Mouse (Mus musculus) stomach, postnatal 0 days (tissue): ENCODE measurements around the gene Vdac1. TPM values are rescaled to one million over a fixed set of nuclear protein-coding genes. Genes with fewer than 3 reads are reported as not detected.
A peak's percentile ranks its signal among the peaks of the same experiment; 100 is the strongest.

Source experiments
- ATAC-seq: fragments of 200-750 bp; cut with Nextera tagmentation; 2 replicates; pipeline ENCODE4 v1.8.0; 2017; ENCODE audit not compliant: low FRiP score, low TSS enrichment
- DNase-seq: peaks from one replicate; pipeline ENCODE4 v3.0.0-alpha.2; 2016; ENCODE audit warnings: low spot score
- H3K27ac ChIP-seq: fragments of 300-500 bp; sonication (generic); replicated peaks from 2 replicates; pipeline ENCODE4 v1.5.1; 2014; ENCODE audit warnings: mild to moderate bottlenecking, control low read depth
- H3K27me3 ChIP-seq: fragments of 300-500 bp; sonication (generic); 2 replicates; pipeline ENCODE4 v1.6.1; 2014; ENCODE audit warnings: low read length; ENCODE audit not compliant: control insufficient read depth, insufficient read depth
- H3K36me3 ChIP-seq: fragments of 300-500 bp; sonication (generic); 2 replicates; pipeline ENCODE4 v1.6.1; 2014; ENCODE audit warnings: low read length, mixed read lengths; ENCODE audit not compliant: control insufficient read depth, insufficient read depth
- H3K4me1 ChIP-seq: fragments of 300-500 bp; sonication (generic); replicated peaks from 2 replicates; pipeline ENCODE4 v1.6.1; 2014; ENCODE audit warnings: antibody characterized with exemption; ENCODE audit not compliant: control insufficient read depth, insufficient read depth
- H3K4me2 ChIP-seq: fragments of 300-500 bp; sonication (generic); replicated peaks from 2 replicates; pipeline ENCODE4 v1.6.1; 2014; ENCODE audit warnings: low read depth, mild to moderate bottlenecking, control low read depth, moderate library complexity
- H3K4me3 ChIP-seq: fragments of 300-500 bp; sonication (generic); 2 replicates; pipeline ENCODE4 v1.5.1; 2014; ENCODE audit warnings: low read depth, low read length, control low read depth
- H3K9ac ChIP-seq: fragments of 300-500 bp; sonication (generic); 2 replicates; pipeline ENCODE4 v1.6.1; 2014; ENCODE audit warnings: mild to moderate bottlenecking, low read length, control low read depth, mixed read lengths
- H3K9me3 ChIP-seq: fragments of 300-500 bp; sonication (generic); 2 replicates; pipeline ENCODE4 v1.6.1; 2016; ENCODE audit warnings: low read length; ENCODE audit not compliant: control insufficient read depth
- CTCF ChIP-seq: IDR thresholded peaks from 2 replicates; pipeline ENCODE4 v1.5.1; 2016; ENCODE audit warnings: antibody characterized with exemption, low read depth, mild to moderate bottlenecking, moderate library complexity
- EP300 ChIP-seq: optimal IDR thresholded peaks from 2 replicates; pipeline ENCODE3; 2016; ENCODE audit warnings: antibody characterized with exemption
- WGBS: fragments of 180-500 bp; shearing (Covaris S2); extraction: QIAGEN DNeasy Blood & Tissue Kit; methylation state at CpG from one replicate; pipeline ENCODE4 v1.1.7; 2014; 5-methylcytosine and 5-hydroxymethylcytosine counted together
- polyA plus RNA-seq: library from polyadenylated mRNA; unstranded; fragments of >200 nt; fragmentation: Nextera tagmentation; extraction: Ambion mirVana; gene quantifications from 2 replicates; pipeline ENCODE4 v1.2.1, GENCODE M21; 2015

Vdac1 gene
- polyA plus RNA-seq, 1 experiment from 2014 or later = 189 TPM

- Histone ChIP-seq H3K27ac (peak overlapping the region; percentile 76), H3K27me3 (no peaks in the 10 kb centered on the region)
These were observed 9.9 kb downstream of the Vdac1 start for GRCm38 (mm10) chr11:52370538-52370937.

GRCm38 (mm10) chr11:52373841-52374240, 13.2 kb downstream of the Vdac1 start:
- H3K27me3 ChIP-seq = no peaks in the 10 kb centered on the region
- 0 out of 2 replicates have a peak, but pooled peaks cover 2% of the 10 kb centered on the region for H3K4me1 ChIP-seq
- no peak for ATAC-seq
- no peak for TF ChIP-seq EP300
- H3K4me2 ChIP-seq = no peak overlapping the region
- no peak overlapping the region for H3K9ac ChIP-seq
- WGBS = 64% methylated on average over 7 of the region's 7 CpGs
- no peak overlapping the region for H3K27ac ChIP-seq
- 0 out of 2 replicates have a peak, but pooled peaks cover 14% of the 10 kb centered on the region for H3K36me3 ChIP-seq
- no peak for DNase-seq
- H3K9me3 ChIP-seq = no peaks in the 10 kb centered on the region
- no peak overlapping the region for H3K4me3 ChIP-seq

More at GRCm38 (mm10) chr11:52370538-52370937, 9.9 kb downstream of the Vdac1 start:
- Histone ChIP-seq H3K9ac (no peak overlapping the region), H3K36me3 (0 out of 2 replicates have a peak, but pooled peaks cover 6% of the 10 kb centered on the region), H3K4me1 (peaks cover 5% of the 10 kb centered on the region; the same call in 1 of the 2 replicates), H3K9me3 (no peaks in the 10 kb centered on the region), H3K4me2 (no peak overlapping the region), H3K4me3 (no peak overlapping the region)
- WGBS = 4% methylated on average over 2 of the region's 2 CpGs
- peak; percentile 51 for DNase-seq
- no peak for TF ChIP-seq EP300
- TF ChIP-seq CTCF = no peak
- ATAC-seq = peak; percentile 40; the same call in 1 of the 2 replicates

GRCm38 (mm10) chr11:52374340-52374739, 13.7 kb downstream of the Vdac1 start:
- DNase-seq (peak; percentile 65), ATAC-seq (peak; percentile 30; the same call in 1 of the 2 replicates)
- H3K27me3 ChIP-seq = no peaks in the 10 kb centered on the region
- peak; percentile 90 for TF ChIP-seq CTCF
- TF ChIP-seq EP300 = no peak
- peak overlapping the region; percentile 13; the same call in 1 of the 2 replicates for H3K9ac ChIP-seq
- no peaks in the 10 kb centered on the region for H3K9me3 ChIP-seq
- no peak overlapping the region for H3K4me2 ChIP-seq
- H3K4me1 ChIP-seq = 0 out of 2 replicates have a peak, but pooled peaks cover 2% of the 10 kb centered on the region
- H3K4me3 ChIP-seq = no peak overlapping the region
- WGBS = 67% methylated on average over 6 of the region's 6 CpGs
- H3K36me3 ChIP-seq = peaks cover 14% of the 10 kb centered on the region; the same call in 1 of the 2 replicates
- no peak overlapping the region for H3K27ac ChIP-seq

- no peaks in the 10 kb centered on the region for H3K4me1 ChIP-seq
- no peak for DNase-seq
- 85% methylated on average over 4 of the region's 4 CpGs for WGBS
- H3K4me2 ChIP-seq = no peak overlapping the region
- H3K27me3 ChIP-seq = no peaks in the 10 kb centered on the region
- H3K27ac ChIP-seq = no peak overlapping the region
- no peak for TF ChIP-seq EP300
- no peak for TF ChIP-seq CTCF
- ATAC-seq = no peak
- no peak overlapping the region for H3K9ac ChIP-seq
- no peaks in the 10 kb centered on the region for H3K9me3 ChIP-seq
- no peak overlapping the region for H3K4me3 ChIP-seq
- H3K36me3 ChIP-seq = peaks cover 16% of the 10 kb centered on the region
These were observed 16.9 kb downstream of the Vdac1 start for GRCm38 (mm10) chr11:52377579-52377978.

- no peaks in the 10 kb centered on the region for H3K27me3 ChIP-seq
- ATAC-seq (no peak), DNase-seq (no peak)
- H3K4me3 ChIP-seq = no peak overlapping the region
- TF ChIP-seq CTCF (no peak), EP300 (no peak)
- no peaks in the 10 kb centered on the region for H3K4me1 ChIP-seq
- no peak overlapping the region for H3K27ac ChIP-seq
- H3K4me2 ChIP-seq = no peak overlapping the region
- peaks cover 18% of the 10 kb centered on the region for H3K36me3 ChIP-seq
- WGBS = 90% methylated on average over 3 of the region's 3 CpGs
- H3K9me3 ChIP-seq = no peaks in the 10 kb centered on the region
- H3K9ac ChIP-seq = no peak overlapping the region
These were observed 18.6 kb downstream of the Vdac1 start for GRCm38 (mm10) chr11:52379241-52379640.

- TF ChIP-seq EP300 (no peak), CTCF (no peak)
- no peak overlapping the region for H3K27ac ChIP-seq
- no peak overlapping the region for H3K4me3 ChIP-seq
- no peaks in the 10 kb centered on the region for H3K9me3 ChIP-seq
- DNase-seq (no peak), ATAC-seq (no peak)
- no peaks in the 10 kb centered on the region for H3K27me3 ChIP-seq
- H3K36me3 ChIP-seq = peaks cover 12% of the 10 kb centered on the region
- H3K9ac ChIP-seq = no peak overlapping the region
- no peak overlapping the region for H3K4me2 ChIP-seq
- no peaks in the 10 kb centered on the region for H3K4me1 ChIP-seq
- 92% methylated on average over 14 of the region's 14 CpGs for WGBS
These were observed 23.1 kb downstream of the Vdac1 start for GRCm38 (mm10) chr11:52383741-52384140.
